26 mouse cellular contexts compared by ENCODE assay signal in genomic region chr15:43585751-43586150, GRCm38 (mm10).
DNase-seq lines count a peak whose midpoint lies in the region; ATAC-seq and TF ChIP-seq lines count a peak whose summit lies in the region.
"Had no signal": no experiment of that assay in that cellular context is flagged by ENCODE, and none has a peak within 500 bp of the region (broad histone marks: within the 10 kb centered on the region; RNA-seq: fewer than 3 reads in every experiment).

No protein-coding gene starts in this region.

- H3K27ac ChIP-seq in embryonic facial prominence, embryonic 14.5 days (replicated peaks; ENCODE audit: low read depth, low read length) = no peak overlapping the region
- no peak overlapping the region for H3K27ac ChIP-seq in embryonic facial prominence, embryonic 10.5 days (replicated peaks)
- no peak overlapping the region for H3K27ac ChIP-seq in lung, postnatal 0 days (ENCODE audit: low read length)
- H3K27ac ChIP-seq in bone marrow macrophage, adult 2 months (ENCODE audit: insufficient read depth, low read depth, low read length) = peak overlapping the region; percentile 61
- H3K27ac ChIP-seq: hindbrain, embryonic 10.5 days; hindbrain, postnatal 0 days; limb, embryonic 10.5 days; midbrain, embryonic 15.5 days; neural tube, embryonic 12.5 days had no signal

- no peaks in the 10 kb centered on the region for H3K9me3 ChIP-seq in embryonic facial prominence, embryonic 14.5 days (ENCODE audit: control insufficient read depth, low read length)
- no peaks in the 10 kb centered on the region for H3K9me3 ChIP-seq in embryonic facial prominence, embryonic 10.5 days
- no peaks in the 10 kb centered on the region for H3K9me3 ChIP-seq in lung, postnatal 0 days (ENCODE audit: low read length)
- H3K9me3 ChIP-seq: heart, embryonic 12.5 days; hindbrain, embryonic 10.5 days; limb, embryonic 10.5 days; midbrain, embryonic 15.5 days; neural tube, embryonic 12.5 days had no signal

- no peak overlapping the region for H3K4me2 ChIP-seq in embryonic facial prominence, embryonic 14.5 days (ENCODE audit: low read depth, low read length)
- H3K4me2 ChIP-seq in lung, postnatal 0 days (replicated peaks; ENCODE audit: low read depth, low read length) = no peak overlapping the region
- H3K4me2 ChIP-seq: heart, embryonic 12.5 days; midbrain, embryonic 15.5 days; neural tube, embryonic 12.5 days had no signal

- H3K36me3 ChIP-seq in embryonic facial prominence, embryonic 14.5 days (ENCODE audit: control insufficient read depth, insufficient read depth, low read length) = no peaks in the 10 kb centered on the region
- H3K36me3 ChIP-seq in embryonic facial prominence, embryonic 10.5 days (replicated peaks) = no peaks in the 10 kb centered on the region
- H3K36me3 ChIP-seq in lung, postnatal 0 days (ENCODE audit: insufficient read depth, low read length) = no peaks in the 10 kb centered on the region
- H3K36me3 ChIP-seq: heart, embryonic 12.5 days; hindbrain, embryonic 10.5 days; limb, embryonic 10.5 days; midbrain, embryonic 15.5 days; neural tube, embryonic 12.5 days had no signal

- H3K27me3 ChIP-seq in embryonic facial prominence, embryonic 14.5 days (replicated peaks; ENCODE audit: control insufficient read depth, insufficient read depth, low read length) = no peaks in the 10 kb centered on the region
- H3K27me3 ChIP-seq in embryonic facial prominence, embryonic 10.5 days (replicated peaks; ENCODE audit: low read depth, poor library complexity, severe bottlenecking) = no peaks in the 10 kb centered on the region
- no peaks in the 10 kb centered on the region for H3K27me3 ChIP-seq in lung, postnatal 0 days (replicated peaks; ENCODE audit: insufficient read depth, low read length)
- H3K27me3 ChIP-seq: heart, embryonic 12.5 days; midbrain, embryonic 15.5 days; neural tube, embryonic 12.5 days had no signal

- DNase-seq in embryonic facial prominence, embryonic 14.5 days (ENCODE audit: low spot score) = peak; percentile 71
- no peak for DNase-seq in embryonic facial prominence, embryonic 10.5 days (ENCODE audit: low spot score)
- peak; percentile 20 for DNase-seq in lung, postnatal 0 days (ENCODE audit: low spot score)
- no peak for DNase-seq in lung, postnatal 4 days
- peak; percentile 58 for DNase-seq in telencephalon, adult 2 months (ENCODE audit: low read depth, low spot score)
- no peak for DNase-seq in thymus, adult 18-20 months
- DNase-seq: cerebellum, adult 8-10 months; cerebellum, postnatal 36 days; embryo, embryonic 11 days; gastrocnemius, postnatal 14 days; heart, adult 18-20 months; heart, postnatal 10 days; kidney, postnatal 25 days; liver; lung, postnatal 14 days; right cerebral cortex, postnatal 14 days; thymus, postnatal 25 days had no signal

- H3K9ac ChIP-seq in embryonic facial prominence, embryonic 14.5 days (ENCODE audit: low read depth, low read length) = no peak overlapping the region
- H3K9ac ChIP-seq in lung, postnatal 0 days (replicated peaks; ENCODE audit: low read depth) = no peak overlapping the region
- H3K9ac ChIP-seq: heart, embryonic 12.5 days; midbrain, embryonic 15.5 days; neural tube, embryonic 12.5 days had no signal

- 73% methylated on average over 4 of the region's 4 CpGs for WGBS in embryonic facial prominence, embryonic 14.5 days
- 92% methylated on average over 4 of the region's 4 CpGs for WGBS in embryonic facial prominence, embryonic 10.5 days
- 71% methylated on average over 4 of the region's 4 CpGs for WGBS in lung, postnatal 0 days

- H3K4me1 ChIP-seq in embryonic facial prominence, embryonic 14.5 days (ENCODE audit: control insufficient read depth, insufficient read depth, low read length) = no peaks in the 10 kb centered on the region
- H3K4me1 ChIP-seq in embryonic facial prominence, embryonic 10.5 days = no peaks in the 10 kb centered on the region
- no peaks in the 10 kb centered on the region for H3K4me1 ChIP-seq in lung, postnatal 0 days (ENCODE audit: insufficient read depth, low read depth, low read length)
- peaks cover 11% of the 10 kb centered on the region for H3K4me1 ChIP-seq in bone marrow macrophage, adult 2 months (ENCODE audit: control insufficient read depth, insufficient read depth, low read length)
- H3K4me1 ChIP-seq: heart, embryonic 12.5 days; hindbrain, embryonic 10.5 days; limb, embryonic 10.5 days; midbrain, embryonic 15.5 days; neural tube, embryonic 12.5 days had no signal

- no peak for ATAC-seq in embryonic facial prominence, embryonic 14.5 days (ENCODE audit: low read depth)
- peak; percentile 28; the same call in 1 of the 2 replicates for ATAC-seq in lung, postnatal 0 days
- ATAC-seq: CD4-positive, CD25-positive, alpha-beta regulatory T cell, adult 4 months; hindbrain, postnatal 0 days; intestine, embryonic 16.5 days; midbrain, embryonic 15.5 days had no signal

- no peak for TF ChIP-seq CTCF in lung, postnatal 0 days (IDR thresholded peaks at IDR 0.05)
- TF ChIP-seq CTCF in bone marrow macrophage, adult 2 months (IDR thresholded peaks at IDR 0.05; ENCODE audit: low read depth, low read length) = no peak

- TF ChIP-seq POLR2A in bone marrow macrophage, adult 2 months (IDR thresholded peaks at IDR 0.05; ENCODE audit: borderline replicate concordance, low read depth, low read length) = no peak

- no peak overlapping the region for H3K4me3 ChIP-seq in embryonic facial prominence, embryonic 14.5 days (ENCODE audit: low read depth, low read length)
- no peak overlapping the region for H3K4me3 ChIP-seq in embryonic facial prominence, embryonic 10.5 days
- no peak overlapping the region for H3K4me3 ChIP-seq in lung, postnatal 0 days (ENCODE audit: low read depth, low read length)
- H3K4me3 ChIP-seq in bone marrow macrophage, adult 2 months (ENCODE audit: insufficient read depth, low read length) = no peak overlapping the region
- H3K4me3 ChIP-seq: heart, embryonic 12.5 days; hindbrain, embryonic 10.5 days; limb, embryonic 10.5 days; midbrain, embryonic 15.5 days; neural tube, embryonic 12.5 days had no signal

- TF ChIP-seq EP300 in lung, postnatal 0 days (IDR thresholded peaks at IDR 0.05) = no peak

Comparison
In these comparisons a context has a peak if more than half of its experiments do, and no peak if none do; other contexts are left out.
1. DNase-seq: peak in embryonic facial prominence, embryonic 14.5 days (single experiment), lung, postnatal 0 days (single experiment) and telencephalon, adult 2 months (single experiment); none in embryonic facial prominence, embryonic 10.5 days (single experiment), lung, postnatal 4 days (0 of 2) and thymus, adult 18-20 months (0 of 2).